Mouse (Mus musculus) forebrain, embryonic 15.5 days (tissue): ENCODE data around the gene Dip2a. TPM values are rescaled to one million over a fixed set of nuclear protein-coding genes. Genes with fewer than 3 reads are reported as not detected.

ENCODE experiments used
- ATAC-seq: fragments of 200-750 bp; cut with Nextera tagmentation; replicated peaks from 2 replicates; pipeline ENCODE4 v1.8.0; 2017; ENCODE audit warnings: mild to moderate bottlenecking, moderate TSS enrichment, moderate library complexity
- H3K27ac ChIP-seq: fragments of 300-500 bp; sonication (generic); replicated peaks from 2 replicates; pipeline ENCODE4 v1.5.1; 2015; ENCODE audit warnings: mild to moderate bottlenecking, inconsistent platforms
- H3K27me3 ChIP-seq: fragments of 300-500 bp; sonication (generic); 2 replicates; pipeline ENCODE4 v1.6.1; 2015; ENCODE audit warnings: inconsistent platforms
- H3K36me3 ChIP-seq: fragments of 300-500 bp; sonication (generic); 2 replicates; pipeline ENCODE4 v1.6.1; 2015; ENCODE audit warnings: mild to moderate bottlenecking, inconsistent platforms
- H3K4me1 ChIP-seq: fragments of 300-500 bp; sonication (generic); 2 replicates; pipeline ENCODE4 v1.6.1; 2015; ENCODE audit warnings: inconsistent platforms
- H3K4me2 ChIP-seq: fragments of 300-500 bp; sonication (generic); replicated peaks from 2 replicates; pipeline ENCODE4 v1.6.1; 2015; ENCODE audit warnings: mild to moderate bottlenecking, inconsistent platforms
- H3K4me3 ChIP-seq: fragments of 300-500 bp; sonication (generic); 2 replicates; pipeline ENCODE4 v1.5.1; 2015; ENCODE audit warnings: mild to moderate bottlenecking, inconsistent platforms
- H3K9ac ChIP-seq: fragments of 300-500 bp; sonication (generic); replicated peaks from 2 replicates; pipeline ENCODE4 v1.6.1; 2015; ENCODE audit warnings: mild to moderate bottlenecking, inconsistent platforms
- H3K9me3 ChIP-seq: fragments of 300-500 bp; sonication (generic); 2 replicates; pipeline ENCODE4 v1.6.1; 2016; ENCODE audit warnings: inconsistent platforms
- WGBS: fragments of 180-500 bp; shearing (Covaris S2); methylation state at CpG from one replicate; pipeline ENCODE4 v1.1.7; 2015; ENCODE audit warnings: mixed read lengths; 5-methylcytosine and 5-hydroxymethylcytosine counted together
- polyA plus RNA-seq: library from polyadenylated mRNA; unstranded; fragments of >200 nt; fragmentation: Nextera tagmentation; extraction: Ambion mirVana; gene quantifications from 2 replicates; pipeline ENCODE4 v1.2.1, GENCODE M21; 2015

The Dip2a gene
- polyA plus RNA-seq, 1 experiment from 2014 or later = 13.4 TPM

DNA sequence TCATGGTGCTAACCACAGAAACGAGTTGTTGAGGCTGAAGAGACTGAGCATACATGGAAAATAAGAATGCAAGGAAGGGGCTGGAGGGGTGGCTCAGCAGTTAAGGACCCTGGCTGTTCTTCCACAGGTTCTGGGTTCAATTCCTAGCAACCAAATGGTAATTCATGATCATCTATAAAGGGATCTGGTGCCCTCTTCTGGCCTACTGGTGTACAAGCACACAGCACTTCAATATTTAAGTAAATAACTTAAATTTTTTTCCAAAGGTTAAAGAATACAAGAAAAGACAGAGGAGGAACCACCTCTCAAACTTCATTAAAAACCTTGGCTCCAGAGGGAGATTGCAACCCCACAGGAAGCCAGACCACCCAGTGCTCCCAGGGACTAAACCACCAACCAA lies 115.5 kb downstream of the Dip2a start:
- WGBS = 70% methylated on average over 1 of the region's 1 CpGs
- no peak overlapping the region for H3K27ac ChIP-seq
- no peaks in the 10 kb centered on the region for H3K27me3 ChIP-seq
- peaks cover 18% of the 10 kb centered on the region for H3K36me3 ChIP-seq
- no peak for ATAC-seq
- no peak overlapping the region for H3K4me2 ChIP-seq
- no peak overlapping the region for H3K4me3 ChIP-seq
- H3K9ac ChIP-seq = no peak overlapping the region
- H3K9me3 ChIP-seq = no peaks in the 10 kb centered on the region
- peaks cover 6% of the 10 kb centered on the region; the same call in 1 of the 2 replicates for H3K4me1 ChIP-seq

DNA sequence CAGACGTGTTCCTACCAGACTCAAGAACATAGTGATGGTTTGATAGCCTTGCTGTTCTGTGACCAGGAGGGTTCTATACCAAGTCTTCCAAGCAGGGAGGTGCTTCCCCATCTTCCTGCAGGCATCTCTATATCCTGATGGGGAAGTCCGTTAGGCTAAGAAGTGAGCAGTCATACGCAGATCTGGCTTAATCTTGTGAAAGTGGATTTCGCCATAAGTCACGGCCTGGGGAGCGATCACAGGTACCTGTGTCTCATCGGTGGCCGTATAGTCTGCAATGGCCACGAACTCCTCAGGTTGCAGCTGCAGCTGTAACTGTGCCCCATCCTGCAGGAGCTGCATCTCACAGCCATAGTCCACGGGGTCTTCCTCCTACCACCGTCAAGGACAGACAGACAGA lies 119.1 kb downstream of the Dip2a start:
- no peak overlapping the region for H3K27ac ChIP-seq
- no peak overlapping the region for H3K4me2 ChIP-seq
- H3K9ac ChIP-seq = no peak overlapping the region
- no peaks in the 10 kb centered on the region for H3K4me1 ChIP-seq
- peaks cover 53% of the 10 kb centered on the region for H3K36me3 ChIP-seq
- no peaks in the 10 kb centered on the region for H3K9me3 ChIP-seq
- no peaks in the 10 kb centered on the region for H3K27me3 ChIP-seq
- 94% methylated on average over 11 of the region's 11 CpGs for WGBS
- ATAC-seq = no peak
- H3K4me3 ChIP-seq = no peak overlapping the region

DNA sequence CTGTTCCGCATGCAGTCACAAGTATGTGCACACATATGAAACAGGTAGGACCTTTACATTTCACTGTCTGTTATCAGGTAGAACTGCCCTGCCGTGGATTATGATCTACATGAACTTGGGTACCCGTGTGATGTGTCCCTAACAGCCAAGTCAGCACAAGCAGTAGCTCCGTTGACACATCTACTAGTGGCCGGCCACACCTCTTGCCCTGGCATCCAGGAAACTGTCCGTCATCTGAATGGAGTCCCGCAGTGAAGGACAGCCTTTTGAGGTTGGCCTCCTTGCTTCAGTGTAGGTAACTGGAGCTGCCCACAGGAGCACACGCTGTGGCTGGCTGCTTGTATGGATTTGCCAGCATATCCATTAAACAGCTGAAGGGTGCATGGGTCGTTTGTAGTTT lies 126.9 kb downstream of the Dip2a start:
- 89% methylated on average over 9 of the region's 9 CpGs for WGBS

DNA sequence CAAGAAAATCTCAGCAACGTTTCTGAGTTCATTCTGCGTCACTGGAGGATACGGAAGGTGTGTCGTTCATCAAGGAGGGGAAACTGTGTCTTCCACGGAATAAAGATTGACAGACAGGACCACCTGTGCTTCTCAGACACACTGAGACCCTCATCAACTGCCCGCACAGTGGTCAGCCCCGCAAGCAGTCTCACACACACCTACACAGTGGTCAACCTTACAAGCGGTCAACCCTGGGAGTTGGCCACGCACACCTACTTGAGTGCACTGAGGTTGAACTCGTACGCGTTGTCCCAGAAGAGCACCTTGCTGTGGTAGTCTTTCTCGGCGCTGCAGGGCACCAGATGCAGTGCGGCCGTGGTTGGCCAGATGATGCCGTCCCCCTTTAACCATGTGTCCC lies 128.0 kb downstream of the Dip2a start:
- H3K27me3 ChIP-seq = no peaks in the 10 kb centered on the region
- WGBS = 97% methylated on average over 17 of the region's 17 CpGs
- H3K4me2 ChIP-seq = no peak overlapping the region
- no peak overlapping the region for H3K4me3 ChIP-seq
- H3K4me1 ChIP-seq = no peaks in the 10 kb centered on the region
- peaks cover 5% of the 10 kb centered on the region; the same call in 1 of the 2 replicates for H3K9me3 ChIP-seq
- no peak for ATAC-seq
- H3K36me3 ChIP-seq = peaks cover 95% of the 10 kb centered on the region
- H3K27ac ChIP-seq = no peak overlapping the region
- H3K9ac ChIP-seq = no peak overlapping the region

More for the DNA sequence above, 126.9 kb downstream of the Dip2a start:
- Histone ChIP-seq H3K36me3 (peaks cover 96% of the 10 kb centered on the region), H3K27ac (no peak overlapping the region), H3K9ac (no peak overlapping the region), H3K4me1 (no peaks in the 10 kb centered on the region), H3K9me3 (peaks cover 5% of the 10 kb centered on the region; the same call in 1 of the 2 replicates), H3K4me2 (no peak overlapping the region), H3K27me3 (no peaks in the 10 kb centered on the region), H3K4me3 (no peak overlapping the region)
- ATAC-seq = no peak

DNA sequence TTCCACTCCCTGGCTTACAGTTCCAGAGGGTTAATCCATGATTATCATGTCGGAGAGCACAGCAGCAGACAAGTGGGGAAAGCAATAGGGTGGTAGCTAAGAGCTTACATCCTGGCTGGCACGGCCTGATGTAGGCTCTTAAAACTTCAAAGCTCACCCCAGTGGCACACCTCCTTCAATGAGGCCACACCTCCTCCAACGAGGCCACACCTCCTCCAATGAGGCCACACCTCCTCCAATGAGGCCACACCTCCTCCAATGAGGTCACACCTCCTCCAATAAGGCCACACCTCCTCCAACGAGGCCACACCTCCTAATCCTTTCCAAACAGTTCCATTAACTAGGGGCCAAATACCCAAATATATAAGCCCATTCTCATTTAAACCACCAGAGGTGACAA lies 130.9 kb downstream of the Dip2a start:
- H3K36me3 ChIP-seq = peaks cover 91% of the 10 kb centered on the region
- no peak for ATAC-seq
- 93% methylated on average over 4 of the region's 4 CpGs for WGBS

DNA sequence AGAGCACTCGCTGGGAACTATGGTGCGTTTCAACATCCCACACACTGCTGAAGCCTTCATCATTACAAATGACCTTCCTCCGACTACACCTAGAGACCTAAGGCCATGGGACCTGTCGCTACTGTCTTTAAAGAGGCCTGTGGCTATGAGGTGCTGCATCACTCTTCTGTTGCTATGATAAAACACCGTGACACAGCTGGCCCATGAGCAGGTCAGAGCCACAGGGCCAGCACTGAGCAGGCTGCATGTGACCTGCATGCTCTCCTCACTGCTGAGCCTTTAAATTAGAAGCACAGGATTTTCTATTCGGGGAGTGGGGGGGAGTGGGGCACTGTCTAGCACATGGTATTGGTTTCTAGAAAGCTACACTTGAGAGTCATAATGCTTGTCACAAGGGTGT lies 133.0 kb downstream of the Dip2a start:
- H3K9ac ChIP-seq = no peak overlapping the region
- peaks cover 91% of the 10 kb centered on the region for H3K36me3 ChIP-seq
- H3K4me2 ChIP-seq = no peak overlapping the region
- H3K27me3 ChIP-seq = no peaks in the 10 kb centered on the region
- no peak overlapping the region for H3K27ac ChIP-seq
- H3K4me3 ChIP-seq = no peak overlapping the region
- WGBS = 95% methylated on average over 6 of the region's 6 CpGs
- peaks cover 5% of the 10 kb centered on the region; the same call in 1 of the 2 replicates for H3K9me3 ChIP-seq
- no peak for ATAC-seq
- H3K4me1 ChIP-seq = no peaks in the 10 kb centered on the region

More for the DNA sequence above, 130.9 kb downstream of the Dip2a start:
- Histone ChIP-seq H3K4me2 (no peak overlapping the region), H3K9me3 (peaks cover 5% of the 10 kb centered on the region; the same call in 1 of the 2 replicates), H3K9ac (no peak overlapping the region), H3K4me3 (no peak overlapping the region), H3K27ac (no peak overlapping the region), H3K27me3 (no peaks in the 10 kb centered on the region), H3K4me1 (no peaks in the 10 kb centered on the region)

DNA sequence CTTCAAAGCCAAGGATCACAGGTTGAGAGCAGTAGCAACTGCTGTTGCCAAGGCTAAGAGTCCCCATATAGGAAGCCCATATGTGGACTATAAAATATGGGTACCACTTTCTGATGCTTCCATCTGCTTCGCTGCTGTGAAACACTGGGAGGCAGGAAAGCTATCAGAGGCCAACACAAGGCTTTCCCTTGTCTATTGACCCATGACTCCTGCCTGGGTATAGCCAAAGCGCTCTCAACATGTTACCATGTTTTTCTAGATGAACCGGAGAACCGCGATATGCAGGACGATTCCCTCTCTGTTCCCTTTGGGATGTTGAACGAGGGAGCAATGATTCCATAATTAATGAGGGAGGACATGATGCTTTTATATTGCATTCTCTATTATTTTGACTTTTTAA lies 134.3 kb downstream of the Dip2a start:
- Histone ChIP-seq H3K36me3 (peaks cover 88% of the 10 kb centered on the region), H3K4me1 (no peaks in the 10 kb centered on the region), H3K4me3 (no peak overlapping the region), H3K27me3 (no peaks in the 10 kb centered on the region), H3K9me3 (peaks cover 5% of the 10 kb centered on the region; the same call in 1 of the 2 replicates), H3K27ac (no peak overlapping the region), H3K9ac (no peak overlapping the region), H3K4me2 (no peak overlapping the region)
- 95% methylated on average over 7 of the region's 7 CpGs for WGBS
- ATAC-seq = no peak

Other genes with a start within 250 kb of the Dip2a start
- gene Slc5a4b, start 234.3 kb downstream of the Dip2a start, polyA plus RNA-seq = not detected in 2 replicates
- gene Slc5a4a, start 197.8 kb downstream of the Dip2a start, polyA plus RNA-seq = not detected in 2 replicates
- gene Prmt2, start 107.4 kb downstream of the Dip2a start, polyA plus RNA-seq = 250 and 269 TPM in 2 replicates
- gene S100b, start 91.4 kb downstream of the Dip2a start, polyA plus RNA-seq = 0.93 and 1.0 TPM in 2 replicates
- gene AC141477.1, start 95.2 kb upstream of the Dip2a start, polyA plus RNA-seq = 1.6 TPM in 1 of 2 replicates, not detected in the other
- 10.6 and 12.7 TPM in 2 replicates for gene Pcnt, start 97.5 kb upstream of the Dip2a start, polyA plus RNA-seq
- gene 2610028H24Rik, start 103.8 kb upstream of the Dip2a start, polyA plus RNA-seq = not detected in 2 replicates
- 67.5 and 72.5 TPM in 2 replicates for gene Mcm3ap, start 123.6 kb upstream of the Dip2a start, polyA plus RNA-seq
- 6.7 and 7.1 TPM in 2 replicates for gene Ybey, start 123.8 kb upstream of the Dip2a start, polyA plus RNA-seq
- gene Lss, start 186.3 kb upstream of the Dip2a start, polyA plus RNA-seq = 37.5 and 44.7 TPM in 2 replicates
- gene Spatc1l, start 217.0 kb upstream of the Dip2a start, polyA plus RNA-seq = not detected in 2 replicates
- gene Ftcd, start 230.4 kb upstream of the Dip2a start, polyA plus RNA-seq = 0.08 TPM in 1 of 2 replicates, not detected in the other